Mouse (Mus musculus) heart, adult 2 months (tissue): ENCODE measurements around the gene Gm4871.

ENCODE experiments used
- CTCF ChIP-seq: fragments of 200-600 bp; IDR thresholded peaks from 2 replicates; pipeline ENCODE4 v1.8.1; 2022; ENCODE audit warnings: antibody characterized with exemption, mild to moderate bottlenecking, moderate library complexity
- POLR2A ChIP-seq: fragments of 200-500 bp; IDR thresholded peaks from 2 replicates; pipeline ENCODE4 v1.6.1; 2011; ENCODE audit warnings: mild to moderate bottlenecking, low read depth, low read length, control low read depth; ENCODE audit not compliant: insufficient read depth

DNA sequence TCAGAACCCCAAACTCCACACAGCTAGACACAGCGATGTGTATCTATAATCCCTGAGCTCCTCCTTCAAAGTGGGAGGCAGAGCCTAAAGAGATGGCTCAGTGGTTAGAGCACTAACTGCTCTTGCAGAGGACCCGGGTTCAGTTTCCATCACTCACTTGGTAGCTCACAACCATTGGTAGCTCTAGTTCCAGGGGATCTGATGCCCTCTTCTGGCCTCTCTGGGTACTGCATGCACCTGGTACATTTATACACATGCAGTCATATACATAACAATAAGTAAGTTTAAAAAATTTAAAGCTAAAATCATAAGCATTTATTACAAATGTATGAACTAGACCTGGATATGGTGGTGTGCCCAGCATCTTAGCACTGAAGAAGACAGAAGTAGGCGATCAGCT, 49.3 kb downstream of the Gm4871 start:
- no peak for TF ChIP-seq POLR2A
- peak; percentile 55 for TF ChIP-seq CTCF
